In genomic region chr12:111448931-111449705, GRCm38 (mm10) we compare ENCODE assay signal across 9 mouse cellular contexts. TPM values are rescaled to one million over a fixed set of nuclear protein-coding genes. Genes with fewer than 3 reads are reported as not detected.
DNase-seq lines count a peak whose midpoint lies in the region; ATAC-seq and TF ChIP-seq lines count a peak whose summit lies in the region.
"Had no signal": no experiment of that assay in that cellular context is flagged by ENCODE, and none has a peak within 500 bp of the region (broad histone marks: within the 10 kb centered on the region; RNA-seq: fewer than 3 reads in every experiment).

No protein-coding gene starts in this region.

- no peak overlapping the region for H3K4me2 ChIP-seq in intestine, embryonic 15.5 days (replicated peaks)
- H3K4me2 ChIP-seq in intestine, postnatal 0 days (replicated peaks; ENCODE audit: low read depth) = no peak overlapping the region
- H3K4me2 ChIP-seq in embryonic facial prominence, embryonic 14.5 days (ENCODE audit: low read depth, low read length) = 0 out of 2 replicates have a peak overlapping the region, but pooled peaks have one; percentile 8
- H3K4me2 ChIP-seq: forebrain, embryonic 12.5 days had no signal

- no peak for TF ChIP-seq CTCF in intestine, postnatal 0 days (IDR thresholded peaks at IDR 0.05; ENCODE audit: low read depth)

- peak; percentile 45 for ATAC-seq in intestine, embryonic 15.5 days
- no peak for ATAC-seq in intestine, postnatal 0 days
- peak; percentile 51 for ATAC-seq in embryonic facial prominence, embryonic 14.5 days (ENCODE audit: low read depth)
- ATAC-seq in CD4-positive, CD25-positive, alpha-beta regulatory T cell, adult 4 months = no peak

- 18% methylated on average over 13 of the region's 14 CpGs for WGBS in intestine, embryonic 15.5 days
- WGBS in intestine, postnatal 0 days = 15% methylated on average over 13 of the region's 14 CpGs
- 14% methylated on average over 12 of the region's 14 CpGs for WGBS in embryonic facial prominence, embryonic 14.5 days

- no peaks in the 10 kb centered on the region for H3K36me3 ChIP-seq in intestine, embryonic 15.5 days
- no peaks in the 10 kb centered on the region; the same call in 1 of the 2 replicates for H3K36me3 ChIP-seq in intestine, postnatal 0 days (ENCODE audit: control insufficient read depth, insufficient read depth)
- no peaks in the 10 kb centered on the region for H3K36me3 ChIP-seq in embryonic facial prominence, embryonic 14.5 days (ENCODE audit: control insufficient read depth, insufficient read depth, low read length)
- H3K36me3 ChIP-seq: forebrain, embryonic 12.5 days had no signal

- no peak overlapping the region for H3K4me3 ChIP-seq in intestine, embryonic 15.5 days (replicated peaks)
- no peak overlapping the region for H3K4me3 ChIP-seq in intestine, postnatal 0 days (ENCODE audit: low read depth, low read length)
- no peak overlapping the region for H3K4me3 ChIP-seq in embryonic facial prominence, embryonic 14.5 days (ENCODE audit: low read depth, low read length)
- H3K4me3 ChIP-seq: forebrain, embryonic 12.5 days had no signal

- H3K9ac ChIP-seq in intestine, embryonic 15.5 days = no peak overlapping the region
- no peak overlapping the region for H3K9ac ChIP-seq in intestine, postnatal 0 days (ENCODE audit: low read depth, low read length)
- no peak overlapping the region for H3K9ac ChIP-seq in embryonic facial prominence, embryonic 14.5 days (ENCODE audit: low read depth, low read length)
- H3K9ac ChIP-seq: forebrain, embryonic 12.5 days had no signal

- H3K4me1 ChIP-seq in intestine, embryonic 15.5 days (replicated peaks) = peaks cover 49% of the 10 kb centered on the region
- H3K4me1 ChIP-seq in intestine, postnatal 0 days (replicated peaks; ENCODE audit: control insufficient read depth, insufficient read depth, low read length) = no peaks in the 10 kb centered on the region
- H3K4me1 ChIP-seq in embryonic facial prominence, embryonic 14.5 days (ENCODE audit: control insufficient read depth, insufficient read depth, low read length) = peaks cover 19% of the 10 kb centered on the region

- H3K27me3 ChIP-seq in intestine, embryonic 15.5 days (replicated peaks) = peaks cover 62% of the 10 kb centered on the region
- peaks cover 65% of the 10 kb centered on the region for H3K27me3 ChIP-seq in intestine, postnatal 0 days (replicated peaks; ENCODE audit: control insufficient read depth, insufficient read depth, low read length)
- H3K27me3 ChIP-seq in embryonic facial prominence, embryonic 14.5 days (replicated peaks; ENCODE audit: control insufficient read depth, insufficient read depth, low read length) = peaks cover 68% of the 10 kb centered on the region

- H3K27ac ChIP-seq in intestine, embryonic 15.5 days = no peak overlapping the region
- H3K27ac ChIP-seq in intestine, postnatal 0 days (ENCODE audit: low read depth, low read length) = no peak overlapping the region
- H3K27ac ChIP-seq in embryonic facial prominence, embryonic 14.5 days (replicated peaks; ENCODE audit: low read depth, low read length) = peak overlapping the region; percentile 59
- H3K27ac ChIP-seq: forebrain, embryonic 12.5 days had no signal

- peak; percentile 74 for DNase-seq in embryonic facial prominence, embryonic 14.5 days (ENCODE audit: low spot score)
- peak; percentile 86 for DNase-seq in kidney, postnatal 10 days
- peak; percentile 65 for DNase-seq in skeletal muscle tissue, adult 2 months (ENCODE audit: low read depth, low spot score)
- no peak for DNase-seq in frontal cortex, postnatal 36 days (ENCODE audit: low spot score in 2 of 2)
- no peak for DNase-seq in cerebellum, postnatal 10 days

- no peaks in the 10 kb centered on the region for H3K9me3 ChIP-seq in intestine, embryonic 15.5 days
- H3K9me3 ChIP-seq in intestine, postnatal 0 days (ENCODE audit: control insufficient read depth) = no peaks in the 10 kb centered on the region
- H3K9me3 ChIP-seq in embryonic facial prominence, embryonic 14.5 days (ENCODE audit: control insufficient read depth, low read length) = no peaks in the 10 kb centered on the region
- H3K9me3 ChIP-seq: forebrain, embryonic 12.5 days had no signal

RNA-seq across cellular contexts. Expression of gene Tnfaip2, which starts 6.8 kb away (rescaled TPM):
- 4.9 and 5.7 TPM in 2 replicates for polyA plus RNA-seq in intestine, embryonic 15.5 days (2015; fragmentation: Nextera tagmentation; extraction: Ambion mirVana)
- polyA plus RNA-seq in intestine, postnatal 0 days (2015; fragmentation: Nextera tagmentation; extraction: Ambion mirVana) = 10.5 and 10.8 TPM in 2 replicates
- polyA plus RNA-seq in embryonic facial prominence, embryonic 14.5 days (2014; fragmentation: Nextera tagmentation; extraction: Ambion mirVana) = 9.8 and 11.7 TPM in 2 replicates
- polyA plus RNA-seq in CD4-positive, CD25-positive, alpha-beta regulatory T cell, adult 4 months (2017; shearing (Covaris generic)) = not detected

RNA-seq across cellular contexts. Expression of gene Exoc3l4, which starts 32.3 kb away (rescaled TPM):
- polyA plus RNA-seq in intestine, embryonic 15.5 days (2015; fragmentation: Nextera tagmentation; extraction: Ambion mirVana) = 11.1 and 11.5 TPM in 2 replicates
- 163 and 172 TPM in 2 replicates for polyA plus RNA-seq in intestine, postnatal 0 days (2015; fragmentation: Nextera tagmentation; extraction: Ambion mirVana)
- 8.7 and 9.4 TPM in 2 replicates for polyA plus RNA-seq in embryonic facial prominence, embryonic 14.5 days (2014; fragmentation: Nextera tagmentation; extraction: Ambion mirVana)
- polyA plus RNA-seq in CD4-positive, CD25-positive, alpha-beta regulatory T cell, adult 4 months (2017; shearing (Covaris generic)) = not detected

RNA-seq across cellular contexts. Expression of gene Gm266, which starts 36.5 kb away (rescaled TPM):
- polyA plus RNA-seq in intestine, embryonic 15.5 days (2015; fragmentation: Nextera tagmentation; extraction: Ambion mirVana) = 17.7 and 19.9 TPM in 2 replicates
- polyA plus RNA-seq in intestine, postnatal 0 days (2015; fragmentation: Nextera tagmentation; extraction: Ambion mirVana) = 7.3 and 8.6 TPM in 2 replicates
- polyA plus RNA-seq in embryonic facial prominence, embryonic 14.5 days (2014; fragmentation: Nextera tagmentation; extraction: Ambion mirVana) = 24.4 and 25.3 TPM in 2 replicates
- not detected for polyA plus RNA-seq in CD4-positive, CD25-positive, alpha-beta regulatory T cell, adult 4 months (2017; shearing (Covaris generic))

RNA-seq across cellular contexts. Expression of gene Lbhd2, which starts 42.5 kb away (rescaled TPM):
- 1.6 and 2.0 TPM in 2 replicates for polyA plus RNA-seq in intestine, embryonic 15.5 days (2015; fragmentation: Nextera tagmentation; extraction: Ambion mirVana)
- 2.2 and 2.8 TPM in 2 replicates for polyA plus RNA-seq in intestine, postnatal 0 days (2015; fragmentation: Nextera tagmentation; extraction: Ambion mirVana)
- polyA plus RNA-seq in embryonic facial prominence, embryonic 14.5 days (2014; fragmentation: Nextera tagmentation; extraction: Ambion mirVana) = 5.5 and 5.8 TPM in 2 replicates
- polyA plus RNA-seq in CD4-positive, CD25-positive, alpha-beta regulatory T cell, adult 4 months (2017; shearing (Covaris generic)) = not detected

Comparison
In these comparisons a context has a peak if more than half of its experiments do, and no peak if none do; other contexts are left out.
1. ATAC-seq: peak in intestine, embryonic 15.5 days (single experiment) and embryonic facial prominence, embryonic 14.5 days (single experiment); none in intestine, postnatal 0 days (single experiment) and CD4-positive, CD25-positive, alpha-beta regulatory T cell, adult 4 months (single experiment).
2. RNA of gene Exoc3l4, which starts 32.3 kb away (polyA plus RNA-seq): 163 to 172 TPM in intestine, postnatal 0 days; 11.1 to 11.5 TPM in intestine, embryonic 15.5 days, 8.7 to 9.4 TPM in embryonic facial prominence, embryonic 14.5 days and not detected in CD4-positive, CD25-positive, alpha-beta regulatory T cell, adult 4 months; every median in the first group is over 10 times any median in the second.
3. DNase-seq: peak in embryonic facial prominence, embryonic 14.5 days (single experiment), kidney, postnatal 10 days (single experiment) and skeletal muscle tissue, adult 2 months (single experiment); none in frontal cortex, postnatal 36 days (0 of 2) and cerebellum, postnatal 10 days (0 of 2).